Mouse (Mus musculus): ENCODE data around the gene Cd44.

The Cd44 gene

GRCm38 (mm10) chr2:102913833-102914545 is 12.5 kb upstream of the Cd44 start:
- DNase-seq (ENCODE audit: low spot score in 2 of 2) = no peak

GRCm38 (mm10) chr2:102912951-102913350 is 11.5 kb upstream of the Cd44 start:
- DNase-seq (ENCODE audit: low spot score in 2 of 2) = no peak

GRCm38 (mm10) chr2:102912469-102912868 is 11.0 kb upstream of the Cd44 start:
- DNase-seq (ENCODE audit: low spot score in 2 of 2) = no peak

GRCm38 (mm10) chr2:102909403-102909802 is 7.9 kb upstream of the Cd44 start:
- DNase-seq (ENCODE audit: low spot score in 2 of 2) = no peak

GRCm38 (mm10) chr2:102905604-102906003 is 4.1 kb upstream of the Cd44 start:
- DNase-seq (ENCODE audit: low spot score in 2 of 2) = no peak

GRCm38 (mm10) chr2:102901828-102902223 is 361 bp upstream of the Cd44 start:
- DNase-seq (ENCODE audit: low spot score in 2 of 2) = no peak

- DNase-seq (ENCODE audit: low spot score in 2 of 2) = no peak
Observed at GRCm38 (mm10) chr2:102900230-102900721, 1.2 kb downstream of the Cd44 start.

GRCm38 (mm10) chr2:102899238-102899637 is 2.2 kb downstream of the Cd44 start:
- no peak for DNase-seq (ENCODE audit: low spot score in 2 of 2)

- no peak for DNase-seq (ENCODE audit: low spot score in 2 of 2)
Observed at GRCm38 (mm10) chr2:102898585-102898984, 2.9 kb downstream of the Cd44 start.

- no peak for DNase-seq (ENCODE audit: low spot score in 2 of 2)
Observed at GRCm38 (mm10) chr2:102896154-102896553, 5.3 kb downstream of the Cd44 start.

- DNase-seq (ENCODE audit: low spot score in 2 of 2) = no peak
Observed at GRCm38 (mm10) chr2:102895197-102895596, 6.3 kb downstream of the Cd44 start.

GRCm38 (mm10) chr2:102894785-102895184 is 6.7 kb downstream of the Cd44 start:
- DNase-seq (ENCODE audit: low spot score in 2 of 2) = no peak

GRCm38 (mm10) chr2:102888688-102889225 is 12.7 kb downstream of the Cd44 start:
- no peak for DNase-seq (ENCODE audit: low spot score in 2 of 2)

- DNase-seq (ENCODE audit: low spot score in 2 of 2) = no peak
Observed at GRCm38 (mm10) chr2:102887137-102887536, 14.3 kb downstream of the Cd44 start.

GRCm38 (mm10) chr2:102886306-102886935 is 15.0 kb downstream of the Cd44 start:
- DNase-seq (ENCODE audit: low spot score in 2 of 2) = no peak

GRCm38 (mm10) chr2:102882597-102883272 is 18.7 kb downstream of the Cd44 start:
- no peak for DNase-seq (ENCODE audit: low spot score in 2 of 2)

- DNase-seq (ENCODE audit: low spot score in 2 of 2) = no peak
Observed at GRCm38 (mm10) chr2:102882004-102882588, 19.4 kb downstream of the Cd44 start.

- DNase-seq (ENCODE audit: low spot score in 2 of 2) = no peak
Observed at GRCm38 (mm10) chr2:102878513-102878912, 23.0 kb downstream of the Cd44 start.

- no peak for DNase-seq (ENCODE audit: low spot score in 2 of 2)
Observed at GRCm38 (mm10) chr2:102877463-102877862, 24.0 kb downstream of the Cd44 start.

GRCm38 (mm10) chr2:102876141-102876540 is 25.3 kb downstream of the Cd44 start:
- DNase-seq (ENCODE audit: low spot score in 2 of 2) = no peak

- DNase-seq (ENCODE audit: low spot score in 2 of 2) = no peak
Observed at GRCm38 (mm10) chr2:102873848-102874247, 27.6 kb downstream of the Cd44 start.

GRCm38 (mm10) chr2:102873194-102873593 is 28.3 kb downstream of the Cd44 start:
- no peak for DNase-seq (ENCODE audit: low spot score in 2 of 2)

Measured in cerebellum, postnatal 4 days (tissue).